Mouse (Mus musculus) R1 (cell line): ENCODE measurements at regions not wholly inside any gene's neighbourhood (a gene's known extent, or its start where the extent isn't known, plus 50 kb on each side); places are given as distances from the start of the nearest gene placed in this dataset.

Source experiments
- DNase-seq: peaks from one replicate; pipeline ENCODE4 v3.0.0-alpha.2; 2018; ENCODE audit warnings: low read depth, low spot score

DNA sequence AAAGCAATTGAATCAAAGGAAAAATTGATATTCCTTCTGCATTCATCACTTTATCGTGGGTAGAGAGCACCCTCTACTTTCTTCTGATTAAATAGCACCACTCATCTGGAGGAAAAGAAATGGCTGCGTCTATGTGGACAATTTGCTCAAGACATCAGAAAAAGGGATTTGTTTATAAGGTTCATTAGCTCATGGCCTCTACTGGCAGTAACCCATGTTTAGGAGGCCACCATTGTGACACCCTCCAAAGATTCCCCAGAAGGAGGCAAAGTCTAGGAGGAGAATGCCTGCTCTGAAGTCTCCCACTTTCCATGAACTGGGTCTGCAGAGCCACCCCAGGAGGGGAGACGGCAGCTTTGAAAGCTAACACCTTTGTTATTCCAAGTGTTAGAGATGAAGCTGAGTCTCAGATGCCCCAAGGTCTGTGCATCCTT lies 147.2 kb upstream of the Plscr5 start:
- no peak for DNase-seq

DNA sequence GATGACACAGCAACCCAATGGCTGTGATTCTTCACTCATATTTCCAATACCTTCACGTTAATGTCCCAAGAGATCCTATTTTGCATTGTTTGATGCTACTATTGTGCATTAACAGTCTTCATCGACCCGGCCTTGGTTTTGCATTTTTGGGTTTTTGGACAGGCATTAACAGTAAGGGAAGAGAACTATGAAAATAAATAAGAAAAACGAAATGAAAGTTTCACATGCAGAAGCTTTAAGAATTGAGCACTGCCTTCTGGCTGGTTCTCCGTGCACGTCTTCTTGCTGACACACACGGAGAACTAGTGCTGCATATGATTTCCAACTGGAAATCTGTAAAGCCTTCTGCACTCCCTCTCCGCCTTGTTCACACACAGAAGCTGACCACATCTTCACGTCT lies 148.6 kb upstream of the Plscr5 start:
- DNase-seq = no peak

DNA sequence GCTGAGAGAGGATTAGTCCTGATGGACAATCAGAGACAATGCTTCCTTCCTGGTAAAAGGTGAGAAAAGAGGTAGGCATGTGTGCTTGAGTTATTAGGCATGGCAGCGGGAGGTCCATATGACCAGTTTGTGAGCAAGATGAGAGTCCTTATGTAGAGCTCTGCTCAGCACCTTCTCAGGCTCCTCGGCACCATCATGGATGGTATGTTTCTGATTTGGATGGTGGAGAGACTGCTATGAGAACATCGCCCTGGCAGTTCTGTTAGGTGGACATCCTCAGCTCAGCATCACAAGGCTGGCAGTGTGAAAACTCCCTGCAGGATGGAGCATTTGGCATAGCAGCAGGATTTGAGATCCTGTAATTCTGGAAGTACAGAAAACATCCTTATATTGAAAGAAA lies 176.2 kb upstream of the Plscr5 start:
- no peak for DNase-seq

DNA sequence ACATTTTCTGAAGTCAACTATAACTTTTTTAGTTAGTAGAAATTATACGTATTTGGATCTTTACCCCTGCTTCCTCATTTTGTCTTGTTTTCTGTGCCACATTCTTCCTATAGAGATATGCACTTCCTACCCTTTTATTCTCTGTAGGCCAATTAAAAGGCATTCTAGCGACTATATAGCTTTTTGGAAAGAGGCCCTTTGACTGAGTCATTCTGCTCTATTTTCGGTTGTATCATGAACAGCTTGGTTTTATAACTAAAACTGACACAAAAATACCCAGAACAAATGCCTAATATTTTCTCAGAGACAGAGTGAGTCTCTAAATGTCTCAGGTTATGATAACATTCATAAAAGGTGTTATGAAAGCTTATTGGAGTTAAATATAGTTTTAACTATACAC lies 176.8 kb upstream of the Plscr5 start:
- no peak for DNase-seq

- no peak for DNase-seq
Measured at GRCm38 (mm10) chr9:91988240-91988639, 204.5 kb upstream of the Plscr5 start.

DNA sequence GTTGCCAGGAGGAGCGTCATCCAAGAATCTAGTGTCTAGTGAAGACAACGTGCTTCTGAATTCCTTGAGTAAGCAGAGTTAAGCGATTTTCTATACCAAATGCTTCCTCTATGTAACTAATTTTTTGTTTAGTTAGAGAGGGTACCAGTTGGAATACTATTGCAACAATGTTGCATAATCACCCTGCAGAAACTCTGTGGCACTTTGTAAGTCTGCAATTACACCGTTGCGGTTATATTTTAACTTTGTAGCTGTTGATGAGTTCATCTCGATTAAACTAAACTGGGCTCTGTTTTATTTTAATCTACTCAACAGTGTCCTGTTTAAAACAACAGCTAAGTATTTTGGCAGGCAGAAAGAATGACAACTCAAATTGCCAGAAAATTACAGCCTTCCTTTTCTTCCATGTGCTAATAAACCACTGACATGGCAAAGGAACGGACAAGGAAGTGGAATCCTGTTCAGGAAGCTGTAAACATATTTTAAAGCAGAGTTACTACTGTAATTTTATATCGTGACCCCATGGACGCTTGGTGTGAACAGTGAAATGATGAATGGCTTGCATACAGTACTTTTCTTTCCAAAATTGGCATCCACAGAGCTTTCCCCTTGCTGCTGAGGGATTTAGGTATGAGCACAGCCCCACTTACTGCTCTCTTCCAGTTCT lies 210.6 kb upstream of the Plscr5 start:
- no peak for DNase-seq

GRCm38 (mm10) chr9:91981499-91981898 lies 211.2 kb upstream of the Plscr5 start:
- peak; percentile 2 for DNase-seq

GRCm38 (mm10) chr9:91964051-91964450 lies 228.7 kb upstream of the Plscr5 start:
- no peak for DNase-seq

DNA sequence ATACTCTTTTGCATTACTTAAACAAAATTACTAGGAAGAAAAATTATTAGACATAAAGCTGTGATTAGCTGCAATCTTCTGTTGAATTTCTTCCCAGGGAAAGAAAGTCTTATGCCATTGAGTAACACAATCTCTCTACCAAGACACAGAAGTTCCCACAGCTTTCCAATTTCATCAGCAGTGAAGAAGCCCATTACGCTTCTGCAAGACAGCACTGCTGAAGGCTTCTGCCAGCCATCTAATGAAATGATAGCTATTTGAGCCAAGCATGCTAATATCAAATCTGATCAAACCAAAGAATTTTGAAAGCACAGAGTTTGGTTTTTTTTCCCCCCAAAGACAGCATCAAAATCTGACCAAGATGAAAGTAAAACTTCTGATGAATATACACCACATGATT lies 230.0 kb upstream of the Plscr5 start:
- DNase-seq = no peak

DNA sequence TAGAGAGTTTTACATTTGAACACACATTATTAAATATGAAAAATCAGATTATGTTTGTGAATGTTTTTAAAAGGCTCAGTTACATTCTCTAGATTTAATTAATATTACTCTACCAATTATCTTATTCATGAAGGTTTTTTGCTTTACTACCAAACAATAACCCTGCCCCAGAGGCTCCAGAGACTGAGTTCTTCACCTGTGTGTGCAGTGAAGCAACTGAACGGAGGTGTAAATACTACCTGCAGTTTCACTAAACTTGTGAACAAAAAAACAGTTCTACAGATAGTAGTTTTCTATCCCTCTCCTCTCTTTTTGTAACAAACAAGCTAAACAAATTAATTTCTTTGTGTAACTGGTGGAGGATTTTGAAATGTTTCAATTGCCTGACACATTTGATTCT lies 231.1 kb upstream of the Plscr5 start:
- no peak for DNase-seq

DNA sequence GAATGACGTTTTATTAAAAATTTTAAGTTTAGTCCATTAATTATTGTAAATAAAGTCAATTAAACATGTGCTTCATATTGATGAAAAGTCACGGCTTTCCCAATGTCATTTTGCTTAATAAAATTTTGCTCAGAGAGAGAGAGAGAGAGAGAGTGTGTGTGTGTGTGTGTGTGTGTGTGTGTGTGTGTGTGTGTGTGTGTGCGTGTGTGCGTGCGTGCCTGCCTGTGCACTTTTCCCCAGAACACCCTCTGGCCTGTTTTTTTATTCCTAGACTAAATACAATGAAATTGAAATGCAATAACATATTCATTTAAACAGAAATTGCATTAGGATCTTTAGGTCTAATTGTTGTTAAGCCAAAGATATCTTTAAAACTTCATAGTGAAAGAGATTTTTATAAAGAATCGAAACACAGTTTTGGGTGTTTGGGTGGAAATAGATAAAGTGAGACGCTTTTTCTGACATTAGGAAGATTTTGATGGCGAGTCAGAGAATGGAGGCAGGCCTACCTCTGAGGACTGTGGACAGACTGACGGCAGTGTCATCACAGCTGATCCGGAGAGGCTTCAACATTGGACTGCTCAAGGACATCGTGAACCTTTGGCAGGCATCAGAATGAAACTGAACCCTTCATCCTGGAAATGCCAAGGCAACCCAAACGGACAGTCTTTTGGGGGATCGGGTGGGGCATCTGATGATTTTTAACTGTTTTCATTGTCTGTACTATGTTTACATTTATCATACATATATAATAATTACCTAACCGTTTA lies 232.0 kb upstream of the Plscr5 start:
- DNase-seq = no peak

DNA sequence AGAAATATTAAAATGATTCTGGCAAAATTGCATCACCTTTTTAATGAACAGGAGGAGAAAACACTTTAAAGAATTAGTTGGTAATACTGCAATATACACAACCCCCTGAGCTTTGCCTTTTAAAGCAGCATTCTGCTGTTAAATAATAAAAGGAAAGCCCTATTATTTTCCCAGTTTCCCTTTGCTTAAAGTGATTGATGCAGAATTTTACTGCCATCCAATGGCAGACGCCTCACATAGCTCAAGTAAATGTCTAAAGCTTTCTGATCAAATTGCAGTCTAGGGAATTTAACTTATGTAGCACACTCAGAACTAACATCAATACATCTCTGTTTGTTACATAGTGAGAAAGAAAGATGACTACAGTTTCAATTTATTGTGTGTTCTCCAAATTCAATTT lies 233.1 kb upstream of the Plscr5 start:
- DNase-seq = no peak

GRCm38 (mm10) chr9:91959076-91959475 lies 233.7 kb upstream of the Plscr5 start:
- DNase-seq = no peak

DNA sequence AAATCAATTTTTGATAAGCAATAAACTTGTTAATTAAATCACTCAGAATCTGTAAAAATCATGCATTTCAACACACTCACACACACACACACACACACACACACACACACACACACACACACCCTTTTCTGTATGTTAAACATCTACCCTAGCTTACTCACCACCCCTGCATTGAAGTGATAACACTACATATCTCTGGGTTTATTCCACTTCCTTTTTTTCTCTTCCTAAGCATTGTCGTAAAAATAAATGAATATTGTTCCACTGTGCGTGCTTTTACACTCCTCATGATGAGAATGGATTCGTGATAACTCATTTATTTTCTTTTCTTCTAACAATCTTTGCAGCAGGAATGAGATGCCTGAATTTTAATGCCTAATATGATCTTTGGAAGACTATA lies 234.3 kb upstream of the Plscr5 start:
- no peak for DNase-seq

- no peak for DNase-seq
Measured at GRCm38 (mm10) chr9:91957061-91957460, 235.7 kb upstream of the Plscr5 start.

DNA sequence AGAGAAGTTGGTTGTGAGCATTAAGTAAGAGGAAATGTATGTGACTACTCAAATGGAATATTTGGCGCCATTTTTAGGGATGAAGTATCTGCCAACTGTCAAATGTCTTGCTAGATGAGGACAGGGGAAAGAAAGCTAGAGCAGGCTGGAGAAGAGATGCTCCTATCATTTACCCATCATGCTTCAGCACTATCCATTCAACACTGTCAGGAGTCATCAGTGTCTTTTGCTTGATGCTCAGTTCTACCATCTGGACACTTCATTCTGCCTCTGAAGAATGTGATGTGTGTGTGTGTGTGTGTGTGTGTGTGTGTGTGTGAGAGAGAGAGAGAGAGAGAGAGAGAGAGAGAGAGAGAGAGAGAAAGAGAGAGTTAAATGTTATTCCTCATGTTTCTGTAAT lies 244.0 kb upstream of the Plscr5 start:
- DNase-seq = no peak

GRCm38 (mm10) chr9:91942001-91942400 lies 250.7 kb upstream of the Plscr5 start:
- no peak for DNase-seq

DNA sequence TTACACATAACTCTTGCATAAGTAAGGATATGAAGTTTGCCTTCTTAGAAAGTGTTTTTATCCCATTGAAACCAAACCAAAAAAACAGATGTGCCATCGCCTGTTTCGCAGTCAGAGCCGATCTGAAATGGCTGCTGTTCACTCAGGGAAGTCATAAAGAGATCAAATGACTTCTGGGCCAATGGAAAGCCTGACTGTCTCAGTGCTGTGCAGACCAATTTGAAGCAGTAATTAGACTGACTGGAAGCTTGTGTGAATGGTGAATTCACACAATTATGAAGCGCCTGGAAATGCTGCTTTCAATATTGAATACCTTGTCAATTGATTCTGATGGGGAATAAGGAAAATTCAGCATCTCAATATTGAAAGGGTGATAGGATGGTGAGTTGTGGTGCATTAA lies 254.0 kb upstream of the Plscr5 start:
- DNase-seq = no peak

DNA sequence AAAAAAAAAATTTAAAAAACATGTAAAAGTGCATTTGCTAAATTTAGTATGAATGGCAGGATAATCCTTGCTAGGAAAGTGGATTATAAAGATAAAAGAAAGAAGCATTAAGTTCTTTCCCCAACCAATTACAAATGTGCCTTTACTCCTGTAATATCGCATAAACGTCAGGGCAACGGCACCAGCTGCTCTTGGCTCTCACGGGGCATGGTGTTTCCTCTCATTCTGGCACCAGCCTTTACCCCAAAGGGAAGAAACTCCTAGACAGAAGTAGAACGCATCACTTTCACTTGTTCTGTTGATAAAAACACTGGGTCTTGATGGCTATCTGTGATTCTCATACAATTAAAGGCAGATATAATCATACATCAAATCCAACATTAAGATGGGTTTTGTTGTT lies 288.7 kb upstream of the Plscr5 start:
- DNase-seq = no peak

- DNase-seq = no peak
Measured at GRCm38 (mm10) chr9:91900956-91901355, 291.8 kb upstream of the Plscr5 start.

GRCm38 (mm10) chr9:91876823-91877222 lies 315.9 kb upstream of the Plscr5 start:
- DNase-seq = no peak

- DNase-seq = no peak
Measured at GRCm38 (mm10) chr9:91831556-91831955, 361.2 kb upstream of the Plscr5 start.

- no peak for DNase-seq
Measured at GRCm38 (mm10) chr9:91823733-91824487, 368.8 kb upstream of the Plscr5 start.
